Mouse (Mus musculus) cerebellum, adult (tissue): ENCODE measurements around the gene Gm43638.
"Not testable (repeated sequence)": the region's sequence is repeated elsewhere in the genome, so short reads cannot be mapped to it uniquely, and the experiment has no call there.

ENCODE experiments used
- ATAC-seq: cut with Nextera tagmentation; 2 replicates; pipeline ENCODE4 v1.9.2; 2017; ENCODE audit warnings: mild to moderate bottlenecking, moderate library complexity, mixed read lengths; ENCODE audit not compliant: insufficient number of reproducible peaks, low FRiP score, low TSS enrichment

Gm43638 gene

GRCm38 (mm10) chr5:87486706-87487105 is at the start of gene Gm43638:
Gene Gm43638 (minus strand): TSS chr5:87486806.
- ATAC-seq = not testable (repeated sequence)

GRCm38 (mm10) chr5:87535994-87536644 is 49.5 kb upstream of the Gm43638 start:
- no peak for ATAC-seq

GRCm38 (mm10) chr5:87532288-87532687 is 45.7 kb upstream of the Gm43638 start:
- ATAC-seq = no peak

GRCm38 (mm10) chr5:87523561-87523960 is 37.0 kb upstream of the Gm43638 start:
- ATAC-seq = not testable (repeated sequence)

GRCm38 (mm10) chr5:87505776-87506458 is 19.3 kb upstream of the Gm43638 start:
- ATAC-seq = no peak

- ATAC-seq = no peak
Observed at GRCm38 (mm10) chr5:87502687-87503086, 16.1 kb upstream of the Gm43638 start.

GRCm38 (mm10) chr5:87499341-87499740 is 12.7 kb upstream of the Gm43638 start:
- ATAC-seq = no peak

- ATAC-seq = no peak
Observed at GRCm38 (mm10) chr5:87498936-87499335, 12.3 kb upstream of the Gm43638 start.

GRCm38 (mm10) chr5:87490771-87491170 is 4.2 kb upstream of the Gm43638 start, which contains the start of gene Ugt2a1:
Gene Ugt2a1 (minus strand): TSS chr5:87490871.
- ATAC-seq = no peak

GRCm38 (mm10) chr5:87482160-87482559 is 4.4 kb downstream of the Gm43638 start, which contains the start of gene Ugt2a2:
Gene Ugt2a2 (minus strand): TSS chr5:87482260.
- ATAC-seq = no peak

GRCm38 (mm10) chr5:87458810-87459209 is 27.8 kb downstream of the Gm43638 start:
- no peak for ATAC-seq

GRCm38 (mm10) chr5:87457701-87458100 is 28.9 kb downstream of the Gm43638 start:
- ATAC-seq = no peak

GRCm38 (mm10) chr5:87456216-87456850 is 30.3 kb downstream of the Gm43638 start:
- no peak for ATAC-seq

- no peak for ATAC-seq
Observed at GRCm38 (mm10) chr5:87455519-87455918, 31.1 kb downstream of the Gm43638 start.

- not testable (repeated sequence) for ATAC-seq
Observed at GRCm38 (mm10) chr5:87452514-87452913, 34.1 kb downstream of the Gm43638 start.

- ATAC-seq = no peak
Observed at GRCm38 (mm10) chr5:87436264-87436663, 50.3 kb downstream of the Gm43638 start.

GRCm38 (mm10) chr5:87425676-87426075 is 60.9 kb downstream of the Gm43638 start:
- no peak for ATAC-seq

- ATAC-seq = not testable (repeated sequence)
Observed at GRCm38 (mm10) chr5:87424041-87424440, 62.6 kb downstream of the Gm43638 start, which contains the start of gene Ugt2b38. Gene Ugt2b38 (minus strand): TSS chr5:87424203.
